Mouse (Mus musculus): ENCODE measurements around the gene Spata2. TPM values are rescaled to one million over a fixed set of nuclear protein-coding genes. Genes with fewer than 3 reads are reported as not detected.

Gene Spata2
- total RNA-seq, 1 experiment from 2014 or later = 9.5 TPM

GRCm38 (mm10) chr2:167485501-167486377, 6.9 kb downstream of the Spata2 start:
- ATAC-seq (ENCODE audit: extremely low read depth, insufficient number of reproducible peaks, low FRiP score, poor library complexity, severe bottlenecking) = no peak

- no peak for ATAC-seq (ENCODE audit: extremely low read depth, insufficient number of reproducible peaks, low FRiP score, poor library complexity, severe bottlenecking)
Observed at GRCm38 (mm10) chr2:167484932-167485331, 7.8 kb downstream of the Spata2 start.

- ATAC-seq (ENCODE audit: extremely low read depth, insufficient number of reproducible peaks, low FRiP score, poor library complexity, severe bottlenecking) = no peak
Observed at GRCm38 (mm10) chr2:167483827-167484410, 8.8 kb downstream of the Spata2 start.

- ATAC-seq (ENCODE audit: extremely low read depth, insufficient number of reproducible peaks, low FRiP score, poor library complexity, severe bottlenecking) = no peak
Observed at GRCm38 (mm10) chr2:167483081-167483826, 9.4 kb downstream of the Spata2 start.

GRCm38 (mm10) chr2:167482681-167483080, 10.0 kb downstream of the Spata2 start:
- ATAC-seq (ENCODE audit: extremely low read depth, insufficient number of reproducible peaks, low FRiP score, poor library complexity, severe bottlenecking) = no peak

GRCm38 (mm10) chr2:167479501-167479900, 13.2 kb downstream of the Spata2 start:
- ATAC-seq (ENCODE audit: extremely low read depth, insufficient number of reproducible peaks, low FRiP score, poor library complexity, severe bottlenecking) = no peak

- ATAC-seq (ENCODE audit: extremely low read depth, insufficient number of reproducible peaks, low FRiP score, poor library complexity, severe bottlenecking) = no peak
Observed at GRCm38 (mm10) chr2:167478128-167478527, 14.6 kb downstream of the Spata2 start.

- ATAC-seq (ENCODE audit: extremely low read depth, insufficient number of reproducible peaks, low FRiP score, poor library complexity, severe bottlenecking) = no peak
Observed at GRCm38 (mm10) chr2:167476762-167477161, 15.9 kb downstream of the Spata2 start.

GRCm38 (mm10) chr2:167476200-167476688, 16.4 kb downstream of the Spata2 start:
- ATAC-seq (ENCODE audit: extremely low read depth, insufficient number of reproducible peaks, low FRiP score, poor library complexity, severe bottlenecking) = no peak

GRCm38 (mm10) chr2:167475596-167475995, 17.1 kb downstream of the Spata2 start:
- ATAC-seq (ENCODE audit: extremely low read depth, insufficient number of reproducible peaks, low FRiP score, poor library complexity, severe bottlenecking) = no peak

GRCm38 (mm10) chr2:167474218-167474617, 18.5 kb downstream of the Spata2 start:
- ATAC-seq (ENCODE audit: extremely low read depth, insufficient number of reproducible peaks, low FRiP score, poor library complexity, severe bottlenecking) = no peak

GRCm38 (mm10) chr2:167471585-167471984, 21.1 kb downstream of the Spata2 start:
- ATAC-seq (ENCODE audit: extremely low read depth, insufficient number of reproducible peaks, low FRiP score, poor library complexity, severe bottlenecking) = no peak

GRCm38 (mm10) chr2:167470611-167471010, 22.1 kb downstream of the Spata2 start:
- ATAC-seq (ENCODE audit: extremely low read depth, insufficient number of reproducible peaks, low FRiP score, poor library complexity, severe bottlenecking) = no peak

GRCm38 (mm10) chr2:167468444-167468843, 24.2 kb downstream of the Spata2 start:
- no peak for ATAC-seq (ENCODE audit: extremely low read depth, insufficient number of reproducible peaks, low FRiP score, poor library complexity, severe bottlenecking)

GRCm38 (mm10) chr2:167467214-167467613, 25.5 kb downstream of the Spata2 start:
- no peak for ATAC-seq (ENCODE audit: extremely low read depth, insufficient number of reproducible peaks, low FRiP score, poor library complexity, severe bottlenecking)

GRCm38 (mm10) chr2:167465951-167466350, 26.7 kb downstream of the Spata2 start:
- no peak for ATAC-seq (ENCODE audit: extremely low read depth, insufficient number of reproducible peaks, low FRiP score, poor library complexity, severe bottlenecking)

- ATAC-seq (ENCODE audit: extremely low read depth, insufficient number of reproducible peaks, low FRiP score, poor library complexity, severe bottlenecking) = no peak
Observed at GRCm38 (mm10) chr2:167463802-167464201, 28.9 kb downstream of the Spata2 start.

GRCm38 (mm10) chr2:167462954-167463353, 29.7 kb downstream of the Spata2 start:
- peak; percentile 56; the same call in 1 of the 2 replicates for ATAC-seq (ENCODE audit: extremely low read depth, insufficient number of reproducible peaks, low FRiP score, poor library complexity, severe bottlenecking)

GRCm38 (mm10) chr2:167459071-167459865, 33.4 kb downstream of the Spata2 start:
- ATAC-seq (ENCODE audit: extremely low read depth, insufficient number of reproducible peaks, low FRiP score, poor library complexity, severe bottlenecking) = no peak
